Mouse (Mus musculus) olfactory bulb, adult 2 months (tissue): Measurements from ENCODE around the gene Tacc3.

Experiments used
- CTCF ChIP-seq: fragments of 200-500 bp; IDR thresholded peaks from 2 replicates; pipeline ENCODE4 v1.5.1; 2012; ENCODE audit warnings: low read depth, mild to moderate bottlenecking, low read length, moderate library complexity; ENCODE audit not compliant: insufficient read depth
- POLR2A ChIP-seq: fragments of 200-500 bp; IDR thresholded peaks from 2 replicates; pipeline ENCODE4 v1.6.1; 2012; ENCODE audit warnings: mild to moderate bottlenecking, low read depth, low read length, moderate library complexity; ENCODE audit not compliant: insufficient read depth

GRCm38 (mm10) chr5:33700010-33700409 is 42.1 kb downstream of the Tacc3 start:
- TF ChIP-seq POLR2A, result no peak
- TF ChIP-seq CTCF, result no peak
